Mouse (Mus musculus): ENCODE measurements at regions not wholly inside any gene's neighbourhood (a gene's known extent, or its start where the extent isn't known, plus 50 kb on each side); places are given as distances from the start of the nearest gene placed in this dataset.

DNA sequence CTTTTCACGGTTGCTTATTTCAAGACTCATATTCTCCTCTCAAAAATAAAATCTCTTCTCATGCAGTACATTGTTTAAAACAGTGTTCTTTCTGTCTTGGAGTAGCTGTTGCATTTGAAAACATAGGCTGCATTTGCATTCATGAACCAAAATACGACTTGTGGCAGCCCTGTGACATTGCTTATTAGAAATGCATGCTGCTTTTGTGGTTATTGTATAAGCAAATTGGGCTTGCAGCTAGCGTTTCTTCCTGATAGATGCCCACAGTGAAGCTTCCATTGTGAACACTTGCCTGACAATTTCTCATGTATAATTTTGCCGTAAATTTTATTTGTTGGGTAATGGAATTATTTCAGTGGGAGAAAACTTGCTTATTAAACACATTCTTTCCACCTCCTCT, 180.3 kb upstream of the Crbn start:
- no peak for TF ChIP-seq HCFC1 (IDR thresholded peaks at IDR 0.05; ENCODE audit: borderline replicate concordance, insufficient read depth, low read length)
- no peak for TF ChIP-seq CHD2 (IDR thresholded peaks at IDR 0.05; ENCODE audit: low read depth, low read length)
- TF ChIP-seq MAFK (IDR thresholded peaks at IDR 0.05; ENCODE audit: insufficient read depth, low read depth, low read length): no peak
- no peak for TF ChIP-seq ZNF384 (IDR thresholded peaks at IDR 0.05; ENCODE audit: low read depth, low read length)
- no peak for TF ChIP-seq ZC3H11A (IDR thresholded peaks at IDR 0.05; ENCODE audit: borderline replicate concordance, low read depth, low read length)
